Mouse (Mus musculus) liver, embryonic 13.5 days (tissue): ENCODE measurements around the gene Tfap2b. TPM values are rescaled to one million over a fixed set of nuclear protein-coding genes. Genes with fewer than 3 reads are reported as not detected.

ENCODE experiments used
- polyA plus RNA-seq: library from polyadenylated mRNA; unstranded; fragments of >200 nt; fragmentation: Nextera tagmentation; extraction: Ambion mirVana; gene quantifications from 2 replicates; pipeline ENCODE4 v1.2.1, GENCODE M21; 2015

The Tfap2b gene
- polyA plus RNA-seq, 1 experiment from 2014 or later = 0.10 TPM

Other genes with a start within 250 kb of the Tfap2b start
- 0.06 TPM in 1 of 2 replicates, not detected in the other for gene Tfap2d, start 105.9 kb upstream of the Tfap2b start, polyA plus RNA-seq